24 mouse cellular contexts compared by ENCODE assay signal in the genomic region with DNA sequence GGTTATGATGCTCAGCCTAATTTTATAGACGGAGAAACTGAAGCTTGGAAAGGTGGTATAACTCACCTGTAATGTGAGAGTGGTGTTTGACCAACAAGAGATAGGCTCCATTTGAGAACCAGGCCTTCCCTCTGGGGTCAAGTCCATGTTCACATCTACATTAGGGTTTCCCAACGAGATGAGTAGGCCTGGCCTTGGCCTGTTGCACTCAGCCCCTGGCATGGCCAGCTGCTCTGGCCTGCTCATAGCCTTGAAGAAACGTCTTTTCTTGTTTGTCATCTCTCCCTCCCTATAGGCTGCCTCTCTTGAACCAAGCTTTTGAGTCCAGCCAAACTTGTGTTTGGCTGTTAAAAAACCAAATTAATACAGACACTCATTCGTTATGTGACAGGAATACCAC.
"Had no signal": no experiment of that assay in that cellular context is flagged by ENCODE, and none has a peak within 500 bp of the region (broad histone marks: within the 10 kb centered on the region; RNA-seq: fewer than 3 reads in every experiment).

No protein-coding gene starts in this region.

- H3K9me3 ChIP-seq: limb, embryonic 10.5 days; limb, embryonic 13.5 days; liver, embryonic 12.5 days; liver, embryonic 15.5 days; lung, embryonic 15.5 days; megakaryocyte, embryonic 14.5 days; midbrain, embryonic 10.5 days; midbrain, embryonic 13.5 days; neural tube, embryonic 13.5 days had no signal

- H3K4me1 ChIP-seq: megakaryocyte, embryonic 14.5 days had no signal

- H3K27ac ChIP-seq: layer of hippocampus, adult 2 months; limb, embryonic 10.5 days; limb, embryonic 13.5 days; liver, embryonic 12.5 days; liver, embryonic 15.5 days; lung, embryonic 15.5 days; midbrain, embryonic 10.5 days; midbrain, embryonic 13.5 days; neural tube, embryonic 13.5 days; stomach, postnatal 0 days had no signal

- H3K4me2 ChIP-seq: limb, embryonic 13.5 days; liver, embryonic 12.5 days; liver, embryonic 15.5 days; lung, embryonic 15.5 days; midbrain, embryonic 13.5 days; neural tube, embryonic 13.5 days had no signal

- H3K9ac ChIP-seq: limb, embryonic 13.5 days; liver, embryonic 12.5 days; liver, embryonic 15.5 days; lung, embryonic 15.5 days; midbrain, embryonic 13.5 days; neural tube, embryonic 13.5 days had no signal

- DNase-seq: kidney, adult 18-20 months; kidney, adult 9 months; kidney, postnatal 14 days; layer of hippocampus, postnatal 36 days; liver; lung, adult 18-20 months; lung, postnatal 10 days; lung, postnatal 36 days; right cerebral cortex, postnatal 14 days; right cerebral cortex, postnatal 4 days; thymus, postnatal 25 days had no signal

- ATAC-seq: liver, embryonic 12.5 days; midbrain, embryonic 13.5 days; midbrain, embryonic 16.5 days had no signal

- H3K4me3 ChIP-seq: layer of hippocampus, adult 2 months; limb, embryonic 10.5 days; limb, embryonic 13.5 days; liver, embryonic 12.5 days; liver, embryonic 15.5 days; lung, embryonic 15.5 days; megakaryocyte, embryonic 14.5 days; midbrain, embryonic 10.5 days; midbrain, embryonic 13.5 days; myocyte; neural tube, embryonic 13.5 days had no signal

- H3K36me3 ChIP-seq: liver, embryonic 12.5 days; liver, embryonic 15.5 days had no signal

- H3K27me3 ChIP-seq: limb, embryonic 13.5 days; liver, embryonic 12.5 days; liver, embryonic 15.5 days; lung, embryonic 15.5 days; midbrain, embryonic 13.5 days; neural tube, embryonic 13.5 days had no signal
